Mouse (Mus musculus) urinary bladder, postnatal 10 days (tissue): ENCODE data around the gene Prpf38a.

Experiments
- DNase-seq: peaks from one replicate; pipeline ENCODE4 v3.0.0; 2022; ENCODE audit warnings: low spot score

Prpf38a gene

GRCm38 (mm10) chr4:108578840-108579742 lies at the start of gene Prpf38a, which contains the start of gene Orc1:
Prpf38a (minus strand) TSS chr4:108579336.
Orc1 (plus strand) TSS chr4:108579423.
- DNase-seq: peak; percentile 84

GRCm38 (mm10) chr4:108627066-108627465 lies 47.9 kb upstream of the Prpf38a start:
- no peak for DNase-seq

GRCm38 (mm10) chr4:108621504-108621903 lies 42.4 kb upstream of the Prpf38a start:
- no peak for DNase-seq

- no peak for DNase-seq
These were observed 41.4 kb upstream of the Prpf38a start for GRCm38 (mm10) chr4:108620536-108620935.

GRCm38 (mm10) chr4:108619587-108620341 lies 40.6 kb upstream of the Prpf38a start, which contains the start of gene Cc2d1b:
Cc2d1b (plus strand) TSS chr4:108619940.
- DNase-seq: peak; percentile 67

- DNase-seq: no peak
These were observed 40.0 kb upstream of the Prpf38a start for GRCm38 (mm10) chr4:108619165-108619564.

- DNase-seq: no peak
These were observed 39.5 kb upstream of the Prpf38a start for GRCm38 (mm10) chr4:108618586-108618985.

GRCm38 (mm10) chr4:108610935-108611334 lies 31.8 kb upstream of the Prpf38a start:
- no peak for DNase-seq

- DNase-seq: no peak
These were observed 29.5 kb upstream of the Prpf38a start for GRCm38 (mm10) chr4:108608651-108609050.

- no peak for DNase-seq
These were observed 22.7 kb upstream of the Prpf38a start for GRCm38 (mm10) chr4:108601870-108602269.

- DNase-seq: no peak
These were observed 19.2 kb upstream of the Prpf38a start for GRCm38 (mm10) chr4:108598306-108598705.

GRCm38 (mm10) chr4:108595785-108596184 lies 16.6 kb upstream of the Prpf38a start:
- no peak for DNase-seq

GRCm38 (mm10) chr4:108593376-108593775 lies 14.2 kb upstream of the Prpf38a start:
- no peak for DNase-seq

- DNase-seq: no peak
These were observed 741 bp upstream of the Prpf38a start for GRCm38 (mm10) chr4:108579743-108580411.

- no peak for DNase-seq
These were observed 6.5 kb downstream of the Prpf38a start for GRCm38 (mm10) chr4:108572644-108573043.

- no peak for DNase-seq
These were observed 14.1 kb downstream of the Prpf38a start for GRCm38 (mm10) chr4:108565026-108565425.

- DNase-seq: no peak
These were observed 39.4 kb downstream of the Prpf38a start for GRCm38 (mm10) chr4:108539701-108540100.
